Mouse (Mus musculus) layer of hippocampus, adult 18-20 months (tissue): Measurements from ENCODE around the gene Vmn1r62. TPM values are rescaled to one million over a fixed set of nuclear protein-coding genes. Genes with fewer than 3 reads are reported as not detected.
"Not testable (repeated sequence)": the region's sequence is repeated elsewhere in the genome, so short reads cannot be mapped to it uniquely, and the experiment has no call there.

Source experiments
- DNase-seq, 2 experiments: peaks; one replicate each; pipeline ENCODE4 v3.0.0; 2022; ENCODE audit warnings: low spot score in 2 of 2
- long read RNA-seq: library from polyadenylated mRNA; stranded (forward); transcript quantifications from one replicate; pipeline ENCODE4 v2.0.0, GENCODE M21; 2021
- total RNA-seq, 2 experiments: library from RNA; stranded (reverse); gene quantifications; 2 replicates each; pipeline ENCODE4 v1.2.3; 2021

Gene Vmn1r62
- not detected for total RNA-seq
- long read RNA-seq: 0 reads

DNA sequence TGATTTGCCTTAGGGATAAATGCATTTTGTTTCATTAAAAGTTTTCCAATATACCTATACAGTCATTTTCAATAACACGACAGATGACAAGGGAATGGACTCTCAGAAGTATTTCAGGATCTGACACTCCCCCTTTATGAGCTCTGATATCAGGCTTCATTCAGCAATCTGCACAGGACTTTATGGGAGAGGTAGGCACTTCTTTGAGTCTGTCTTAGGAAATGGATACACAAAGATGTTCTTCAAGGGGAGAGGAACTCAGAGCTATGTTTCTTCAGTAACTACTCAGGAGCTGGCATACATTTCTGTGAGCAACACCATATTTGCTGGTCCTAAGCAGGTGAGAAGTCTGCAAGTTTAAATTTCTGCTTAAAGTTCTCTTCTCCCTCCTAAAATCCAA, at the start of gene Vmn1r62:
Vmn1r62 (plus strand) TSS at position 301 of the 400 bp plus-strand sequence.
- not testable (repeated sequence) for DNase-seq

Other genes starting within 250 kb of the Vmn1r62 start
- not detected for gene Vmn1r59, start 216.9 kb upstream of the Vmn1r62 start, total RNA-seq
- gene Vmn2r28, start 179.7 kb upstream of the Vmn1r62 start, total RNA-seq: not detected
- gene Vmn1r60, start 126.3 kb upstream of the Vmn1r62 start, total RNA-seq: not detected
- gene Vmn1r61, start 60.3 kb upstream of the Vmn1r62 start, total RNA-seq: not detected
- gene Vmn1r63, start 131.8 kb downstream of the Vmn1r62 start, total RNA-seq: not detected
- not detected for gene Vmn1r64, start 210.9 kb downstream of the Vmn1r62 start, total RNA-seq